Mouse (Mus musculus) c-Kit-negative CD71-positive TER-119-positive erythroid progenitor cells, embryonic 14.5 days (primary cell): ENCODE data around the gene 1700009N14Rik.

Experiments
- DNase-seq: peaks from one replicate; pipeline ENCODE4 v3.0.0-alpha.2; 2013; ENCODE audit warnings: low read depth, low spot score

The 1700009N14Rik gene

DNA sequence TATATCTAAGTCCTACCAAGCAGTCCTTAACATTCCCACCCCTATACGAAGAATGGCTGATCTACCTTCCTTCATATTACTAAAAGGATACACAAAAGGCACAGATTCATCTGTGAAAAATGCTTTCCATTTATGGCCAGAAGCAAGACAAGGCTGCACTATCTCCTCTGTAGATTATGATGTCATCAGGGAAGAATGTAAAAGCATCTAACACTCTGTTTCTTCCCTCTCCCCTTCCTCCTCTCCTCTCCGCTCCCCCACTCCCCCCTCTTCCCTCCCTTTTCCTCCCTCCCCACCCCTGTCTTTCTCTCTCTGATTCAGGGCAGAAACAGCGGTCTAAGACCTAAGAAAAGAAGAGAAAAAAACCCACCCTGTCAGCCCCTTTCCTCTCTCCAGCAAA, at the start of gene 1700009N14Rik:
Gene 1700009N14Rik (plus strand): TSS at position 227 of the 400 bp plus-strand sequence.
- no peak for DNase-seq

DNA sequence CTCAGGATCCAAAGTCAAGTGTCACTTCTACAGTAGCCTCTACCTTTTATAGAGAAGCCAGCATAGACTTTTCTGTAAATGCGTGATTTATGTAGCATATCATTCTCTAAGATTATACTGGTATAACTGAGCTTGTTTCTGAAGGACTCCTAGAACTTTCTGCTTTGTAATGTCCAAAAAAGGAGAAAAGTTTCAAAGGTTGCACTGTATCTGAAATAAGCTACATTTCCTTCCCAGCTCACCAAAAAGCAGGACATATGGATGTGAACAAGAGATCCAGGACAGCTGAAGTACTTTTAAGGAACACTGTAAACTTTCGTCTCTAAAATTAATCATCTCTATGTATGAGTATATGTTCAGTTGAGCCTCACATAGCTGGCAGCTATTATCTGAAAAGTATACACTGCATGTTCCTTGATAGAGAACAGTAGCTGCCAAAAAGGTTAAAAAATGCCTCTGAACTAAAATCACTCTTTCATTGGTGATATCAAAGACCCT, 12.2 kb upstream of the 1700009N14Rik start:
- DNase-seq: no peak

- DNase-seq: no peak
Observed at GRCm38 (mm10) chr4:39474291-39474690, 24.2 kb downstream of the 1700009N14Rik start.

- DNase-seq: no peak
Observed at GRCm38 (mm10) chr4:39486393-39486792, 36.3 kb downstream of the 1700009N14Rik start.

DNA sequence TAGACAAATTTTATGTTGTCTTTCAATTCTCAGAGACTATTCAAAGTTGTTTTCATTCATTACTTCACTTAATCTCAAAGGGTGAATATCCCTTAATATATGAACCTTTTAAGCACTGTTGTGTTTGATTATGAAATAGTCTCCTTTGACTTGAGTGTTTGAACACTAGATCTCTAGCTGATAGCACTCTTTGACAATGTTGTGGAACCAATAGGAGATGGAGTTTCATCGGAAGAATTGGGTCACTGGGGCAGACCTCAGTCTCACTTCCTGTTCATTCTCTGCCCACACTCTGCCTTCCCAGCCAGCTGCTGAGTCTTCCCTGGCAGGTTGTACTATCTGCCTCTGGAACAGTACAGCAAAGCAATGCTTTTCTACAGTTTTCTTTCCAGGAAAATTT, 43.5 kb downstream of the 1700009N14Rik start:
- DNase-seq: no peak

DNA sequence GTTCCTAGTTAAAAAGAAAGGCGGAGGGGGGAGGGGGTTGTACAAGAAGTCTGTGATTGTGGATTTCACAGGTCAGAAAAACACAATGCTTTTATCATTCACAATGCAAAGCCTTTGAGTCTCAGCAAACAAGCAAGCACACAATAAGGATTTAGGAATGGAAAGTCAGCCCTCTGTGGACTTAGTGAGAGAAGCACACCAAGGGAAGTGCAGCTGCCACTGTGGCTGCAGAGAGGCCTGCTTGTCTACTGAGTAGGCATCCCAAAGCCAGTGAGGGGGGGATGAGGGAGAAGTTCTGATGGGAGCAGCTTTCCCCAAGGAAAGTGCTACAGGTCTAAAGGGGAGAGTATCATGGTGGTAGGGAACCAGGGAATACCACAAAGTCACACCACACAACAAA, 45.8 kb downstream of the 1700009N14Rik start:
- DNase-seq: no peak
